Mouse (Mus musculus): Measurements from ENCODE around the gene Aagab.

Aagab gene

DNA sequence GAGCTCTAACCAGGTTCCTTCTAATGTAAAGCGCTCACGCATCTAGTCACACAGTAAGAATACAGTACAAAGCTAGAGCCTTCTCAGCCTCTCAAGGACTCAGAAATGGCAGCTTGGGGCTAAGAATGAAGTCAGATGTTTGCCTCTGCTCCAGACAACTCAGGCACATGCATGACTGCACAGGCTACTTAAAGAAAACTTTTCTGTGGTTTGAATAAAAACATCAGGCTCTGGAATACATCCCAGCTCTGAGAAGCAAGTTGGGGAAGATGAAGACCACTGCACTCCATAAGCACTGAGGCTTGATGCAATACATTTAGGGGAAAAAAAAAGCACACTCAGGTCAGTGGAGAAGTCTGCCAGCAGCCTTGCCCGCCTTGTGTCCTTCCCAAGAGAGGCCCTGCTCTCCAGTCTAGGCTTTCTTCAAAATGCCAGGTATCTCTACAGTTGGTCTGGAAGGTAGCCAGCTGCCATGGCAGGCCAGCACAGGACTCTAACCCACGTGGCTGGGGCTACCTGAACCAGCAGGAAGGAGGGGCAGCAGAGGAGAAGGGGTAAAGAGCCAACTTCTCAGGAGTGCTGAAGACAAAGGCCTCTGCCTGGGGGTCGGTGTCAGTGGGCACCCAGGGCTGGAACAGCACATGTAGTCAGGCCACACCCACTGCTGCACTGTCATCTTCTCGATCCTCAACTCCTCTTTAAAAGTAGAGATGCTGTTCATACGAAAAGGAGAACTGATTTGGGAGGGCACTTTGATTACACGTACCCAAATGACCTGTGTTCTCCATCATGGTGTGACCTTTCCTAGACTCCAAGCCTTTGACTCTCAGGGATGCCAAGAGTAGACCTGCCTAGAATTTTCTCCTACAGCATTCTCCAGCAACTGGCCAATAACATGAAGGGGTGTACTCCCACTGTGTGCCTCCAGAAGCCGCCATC is 45.4 kb downstream of the Aagab start:
- no peak for DNase-seq (ENCODE audit: low read depth, low spot score)

DNA sequence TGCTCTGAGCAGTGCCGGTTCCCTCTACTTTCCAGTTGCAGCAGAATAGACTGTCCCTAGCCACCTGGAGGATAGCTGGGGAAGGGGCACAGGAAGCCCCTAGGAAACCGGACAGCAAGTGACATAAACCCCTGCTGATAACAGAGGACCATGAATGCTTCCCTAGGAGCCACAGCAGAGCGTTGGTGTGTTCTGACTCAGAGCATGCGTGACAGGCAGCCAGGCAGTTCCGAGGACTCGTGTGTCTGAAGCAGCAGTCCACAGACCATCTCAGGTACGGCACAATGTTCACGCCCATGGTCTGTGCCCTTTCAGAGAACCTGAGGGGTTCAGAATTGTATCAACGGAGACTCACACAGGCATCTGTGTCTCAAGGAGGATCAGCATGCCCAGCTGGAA is 46.1 kb downstream of the Aagab start:
- no peak for DNase-seq (ENCODE audit: low read depth, low spot score)

DNA sequence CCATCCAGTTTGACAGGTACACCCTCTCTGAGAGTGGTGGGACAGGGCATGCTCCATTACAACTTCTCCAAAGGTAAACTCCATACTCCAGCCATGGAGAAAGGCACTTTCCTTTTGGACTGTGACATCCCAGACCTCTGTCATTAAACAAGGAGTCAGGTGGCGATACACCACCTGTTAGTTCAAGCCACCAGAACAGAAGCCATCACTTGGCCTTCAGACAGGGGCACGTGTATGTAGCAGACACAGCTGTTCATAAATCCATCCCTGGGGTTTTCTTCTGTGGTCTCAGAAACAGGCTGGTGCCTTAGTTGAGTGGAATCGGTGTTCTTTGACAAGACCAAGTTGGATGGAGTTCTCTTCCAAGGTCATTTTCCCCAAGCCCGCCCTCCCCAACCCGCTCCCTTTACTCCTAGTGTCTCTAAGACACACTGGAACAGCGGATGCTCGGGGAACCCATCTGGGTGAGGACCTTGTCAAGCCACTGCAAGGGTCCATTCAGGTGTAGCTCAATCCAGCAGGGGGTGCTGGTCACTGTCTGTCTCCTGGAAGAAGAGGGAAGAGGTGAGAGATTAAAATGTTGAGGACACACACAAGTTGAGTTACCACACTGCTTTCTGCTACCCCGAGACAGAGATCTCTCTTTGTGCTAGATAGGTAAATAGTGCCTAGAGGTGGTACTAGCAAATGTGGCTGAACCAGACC is 47.5 kb downstream of the Aagab start:
- peak; percentile 46 for DNase-seq (ENCODE audit: low read depth, low spot score)

DNA sequence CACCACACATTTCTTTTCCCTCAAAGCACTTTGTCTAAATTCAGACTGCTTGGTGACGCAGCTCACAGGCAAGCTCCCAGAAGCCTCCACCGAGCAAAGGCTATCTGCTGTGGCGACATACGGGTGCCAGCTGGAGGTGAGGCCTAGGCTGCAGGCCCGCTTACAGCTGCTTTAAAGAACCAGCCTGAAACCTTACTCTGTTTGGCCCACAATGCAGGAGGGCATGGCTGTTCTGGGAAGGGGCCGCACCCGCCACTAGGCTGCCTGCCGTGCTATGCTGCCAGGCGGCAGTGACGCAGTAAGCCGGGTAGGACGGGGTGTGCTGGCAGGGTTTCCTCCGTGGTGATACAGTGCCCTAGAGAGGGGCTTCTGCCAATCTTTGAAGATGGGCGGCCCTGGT is 48.4 kb downstream of the Aagab start:
- peak; percentile 18 for DNase-seq (ENCODE audit: low read depth, low spot score)

DNA sequence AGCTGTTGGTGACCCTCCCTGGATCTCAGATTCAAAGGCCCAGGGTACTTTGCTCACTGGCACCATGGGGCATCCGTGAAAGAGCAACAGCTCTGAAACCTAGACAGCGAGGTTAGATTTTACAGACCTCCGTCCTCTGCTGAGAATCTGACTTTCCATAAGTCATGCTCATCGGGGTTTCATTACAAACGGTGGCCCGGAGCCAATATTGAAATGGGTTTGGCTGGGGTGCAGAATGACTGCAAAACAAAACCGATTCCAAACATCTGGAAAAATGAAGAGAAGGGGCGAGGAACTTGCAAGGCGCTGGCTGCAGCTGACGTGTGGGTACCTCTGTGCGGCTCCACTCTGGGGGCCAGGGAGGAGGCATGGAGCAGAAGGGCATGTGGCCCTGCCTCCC is 49.1 kb downstream of the Aagab start:
- no peak for DNase-seq (ENCODE audit: low read depth, low spot score)

DNA sequence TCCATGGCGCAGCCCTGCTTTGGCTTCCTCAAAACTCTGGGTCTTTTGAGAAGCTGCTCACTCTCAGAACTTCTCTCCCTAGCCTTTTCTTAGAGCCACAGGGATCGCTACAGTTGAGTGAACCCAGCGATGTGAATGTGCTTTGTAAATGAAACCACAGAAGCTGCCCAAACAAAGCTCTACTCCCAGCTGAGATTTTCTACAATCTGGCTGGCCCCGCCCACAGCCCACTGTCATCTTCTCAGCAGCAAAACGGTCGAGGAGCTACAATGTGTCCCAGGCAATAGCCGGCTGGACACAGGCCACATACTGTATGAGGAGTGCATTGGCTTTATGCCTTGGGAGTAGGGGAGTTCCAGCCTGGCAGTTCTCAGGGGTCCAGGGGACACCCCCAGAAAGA is 51.2 kb downstream of the Aagab start:
- DNase-seq (ENCODE audit: low read depth, low spot score), result no peak

DNA sequence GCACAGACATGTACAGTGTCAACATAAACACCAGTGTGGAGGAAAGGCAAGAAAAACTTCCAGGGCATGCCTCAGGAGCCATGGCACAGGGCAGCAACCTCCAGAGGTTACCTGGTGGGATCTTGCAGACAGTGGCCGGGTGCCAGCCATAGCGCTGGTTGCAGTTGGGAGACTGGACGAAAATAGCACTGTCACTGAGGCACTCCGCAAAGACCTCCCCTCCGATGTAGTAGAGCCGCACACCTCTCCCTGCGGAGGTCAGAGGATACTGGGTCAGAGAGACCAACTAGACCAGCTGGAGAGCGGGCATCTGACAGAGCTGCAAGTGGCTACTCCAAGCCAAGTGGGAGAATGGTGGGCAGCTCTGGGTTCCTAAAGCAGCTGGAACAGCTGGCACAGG is 52.1 kb downstream of the Aagab start:
- no peak for DNase-seq (ENCODE audit: low read depth, low spot score)

DNA sequence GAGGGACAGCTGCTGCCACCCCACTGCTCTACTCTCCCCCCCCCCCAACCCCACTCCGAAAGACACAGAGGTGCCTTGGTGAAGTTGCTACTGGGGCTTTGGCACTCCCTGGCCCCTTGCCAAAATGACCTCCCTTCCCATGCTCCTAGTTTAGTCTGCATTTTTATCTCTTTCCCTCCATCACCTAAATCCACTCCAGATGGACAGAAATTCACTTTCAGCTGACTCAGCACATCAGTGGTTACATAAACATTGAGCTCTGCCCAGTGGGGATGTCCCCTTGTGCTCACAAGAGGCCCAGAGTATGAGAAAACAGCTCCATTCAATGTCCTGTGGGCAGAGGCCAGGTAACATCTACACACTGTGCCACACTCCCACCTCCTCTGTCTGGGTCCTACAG is 52.6 kb downstream of the Aagab start:
- no peak for DNase-seq (ENCODE audit: low read depth, low spot score)

DNA sequence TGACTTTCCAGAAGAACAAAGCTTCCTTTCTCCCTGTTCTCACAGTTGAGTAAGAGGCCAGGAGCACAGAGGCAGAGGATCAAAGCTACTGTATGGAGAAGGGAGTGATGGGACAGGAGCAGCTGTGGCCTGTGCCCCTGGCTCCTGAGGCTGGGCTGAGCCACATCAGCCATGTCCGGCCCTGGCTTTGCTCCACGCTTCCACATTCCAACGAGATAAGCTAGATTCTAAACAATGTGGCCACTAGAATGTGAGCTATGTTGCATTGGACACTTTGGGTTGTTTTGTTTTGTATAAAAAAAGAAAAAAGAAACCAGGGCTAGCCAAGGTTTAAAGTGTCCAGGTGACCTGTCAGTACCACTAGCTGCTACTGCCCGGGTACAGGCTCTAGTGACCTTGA is 54.7 kb downstream of the Aagab start:
- DNase-seq (ENCODE audit: low read depth, low spot score), result no peak

DNA sequence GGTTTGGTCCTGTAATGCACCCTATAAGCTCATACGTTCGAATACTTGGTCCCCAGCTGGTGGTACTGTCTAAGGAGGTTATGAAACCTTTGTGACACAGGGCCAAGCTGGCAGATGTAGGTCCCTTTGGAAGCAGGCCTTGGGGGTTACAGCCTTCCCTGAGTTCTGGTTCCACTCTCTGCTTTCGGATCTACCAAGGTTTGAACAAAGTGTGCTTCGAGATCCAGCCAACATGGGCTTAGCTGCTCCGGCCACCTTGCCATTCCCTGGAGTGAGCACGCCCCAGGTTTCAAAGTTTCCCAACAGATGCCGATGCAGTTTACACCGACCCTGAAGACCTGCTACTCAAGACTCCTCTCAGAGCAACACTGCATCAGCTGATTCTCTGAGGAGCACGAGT is 56.0 kb downstream of the Aagab start:
- DNase-seq (ENCODE audit: low read depth, low spot score), result no peak

DNA sequence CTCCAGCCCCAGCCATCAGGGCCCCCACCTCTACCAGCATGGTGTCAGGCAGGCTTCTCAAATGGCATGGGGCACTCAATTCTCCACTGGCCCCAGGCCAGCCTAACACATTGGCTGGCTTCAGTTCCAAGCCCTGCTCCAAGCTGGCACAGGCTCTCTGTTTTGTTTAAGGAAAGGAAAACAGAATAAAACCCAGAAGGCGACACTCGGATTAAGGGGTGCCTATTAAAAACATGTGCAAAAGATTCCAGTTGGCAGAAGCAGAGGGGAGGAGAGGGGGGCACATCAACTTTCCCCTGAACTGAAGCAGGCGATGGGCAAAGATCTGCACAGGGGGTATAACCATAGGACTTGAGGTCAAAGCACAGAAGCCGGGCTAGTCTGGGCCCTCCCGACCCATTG is 56.5 kb downstream of the Aagab start:
- DNase-seq (ENCODE audit: low read depth, low spot score), result no peak

DNA sequence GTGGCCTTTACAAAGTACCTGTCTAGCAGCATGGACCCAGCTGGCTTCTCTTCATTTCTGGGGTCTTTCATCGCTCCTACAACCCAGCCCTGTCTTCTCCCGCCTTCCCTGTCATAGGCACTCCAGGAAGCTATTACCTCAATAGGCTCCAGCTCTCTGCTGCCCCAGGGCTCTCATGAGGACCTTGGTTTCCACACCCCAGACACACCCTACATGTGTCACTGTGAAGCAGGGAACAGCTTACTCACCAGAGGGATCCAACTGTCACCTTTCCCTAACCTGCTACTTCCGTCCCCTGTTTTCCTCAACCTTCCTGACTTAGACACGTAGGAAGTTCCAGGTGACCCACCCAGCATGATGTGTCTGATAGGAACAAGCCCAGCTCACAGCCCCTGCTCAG is 57.6 kb downstream of the Aagab start:
- no peak for DNase-seq (ENCODE audit: low read depth, low spot score)

DNA sequence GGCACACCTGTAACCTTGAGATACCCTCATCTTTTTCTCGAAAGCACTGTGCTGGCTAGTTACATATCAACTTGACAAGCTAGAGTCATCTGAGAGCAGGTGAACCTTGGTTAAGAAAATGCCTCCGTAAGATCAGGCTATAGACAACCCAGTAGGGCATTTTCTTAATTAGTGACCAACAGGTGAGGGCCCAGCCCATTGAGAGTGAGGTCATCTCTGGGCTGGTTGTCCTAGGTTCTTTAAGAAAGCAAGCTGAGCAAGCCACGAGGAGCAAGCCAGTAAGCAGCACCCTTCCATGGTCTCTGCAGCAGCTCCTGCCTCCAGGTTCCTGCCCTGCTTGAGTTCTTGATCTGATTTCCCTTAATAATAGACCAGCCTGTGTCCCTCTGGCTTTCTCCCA is 58.2 kb downstream of the Aagab start:
- DNase-seq (ENCODE audit: low read depth, low spot score), result no peak

DNA sequence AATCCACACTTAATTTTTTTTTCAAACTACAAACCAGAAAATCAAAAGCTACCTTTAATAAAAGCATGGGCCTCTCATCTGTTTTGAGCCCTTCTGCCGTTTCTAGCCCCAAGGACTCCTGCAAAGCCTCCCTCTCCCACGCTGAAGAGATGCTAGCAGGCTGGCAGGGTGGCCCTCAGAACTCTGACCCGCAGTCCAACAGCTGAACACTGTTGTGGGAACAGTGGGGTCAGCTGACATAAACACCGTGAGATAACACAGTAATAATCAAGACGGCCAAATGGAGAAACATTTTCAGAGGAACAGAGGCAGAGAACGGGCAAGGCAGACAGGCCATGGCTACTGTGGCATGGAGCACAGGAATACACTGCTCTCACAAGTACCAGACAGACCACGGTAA is 60.3 kb downstream of the Aagab start:
- DNase-seq (ENCODE audit: low read depth, low spot score), result no peak

DNA sequence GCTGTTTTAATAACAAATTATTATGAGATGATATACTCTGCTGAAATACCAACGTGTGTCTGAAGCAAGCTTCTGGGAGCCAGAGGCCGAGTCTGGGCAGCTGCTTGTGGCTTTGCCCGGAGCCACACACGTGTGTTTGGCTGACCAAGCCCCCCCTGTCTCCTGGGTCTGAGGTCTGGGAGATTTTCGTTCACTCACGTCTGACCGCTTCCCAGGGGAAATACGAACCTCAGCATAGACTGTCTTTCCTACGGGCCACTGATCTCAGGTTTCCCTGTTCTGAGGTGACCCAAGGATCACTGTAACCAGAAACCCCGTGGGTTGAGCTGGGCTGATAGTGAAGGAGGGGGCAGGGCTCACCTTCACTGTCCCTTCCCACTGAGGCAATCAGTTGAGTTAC is 60.8 kb downstream of the Aagab start:
- no peak for DNase-seq (ENCODE audit: low read depth, low spot score)

DNA sequence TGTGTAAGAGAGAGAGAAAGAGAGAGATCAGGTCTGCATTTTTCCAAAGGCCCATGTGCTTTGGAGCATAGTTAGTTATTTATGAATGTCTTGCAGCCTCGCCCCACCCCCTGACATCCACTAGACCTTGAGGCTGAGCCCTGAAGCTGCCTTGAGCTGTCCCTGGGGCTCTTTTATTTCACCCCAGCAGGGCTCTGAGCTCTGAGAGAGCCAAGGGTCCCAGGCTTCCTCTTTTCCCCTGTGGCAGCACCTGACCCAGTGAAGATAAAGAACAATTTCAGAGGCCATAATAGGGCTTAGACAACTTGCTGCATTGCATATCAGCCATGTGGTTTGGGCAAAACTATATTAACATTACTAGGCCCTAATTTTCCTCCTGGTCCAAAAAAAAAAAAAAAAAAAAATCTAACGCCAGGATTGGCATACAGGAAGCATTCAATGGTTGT is 61.9 kb downstream of the Aagab start:
- DNase-seq (ENCODE audit: low read depth, low spot score), result no peak

DNA sequence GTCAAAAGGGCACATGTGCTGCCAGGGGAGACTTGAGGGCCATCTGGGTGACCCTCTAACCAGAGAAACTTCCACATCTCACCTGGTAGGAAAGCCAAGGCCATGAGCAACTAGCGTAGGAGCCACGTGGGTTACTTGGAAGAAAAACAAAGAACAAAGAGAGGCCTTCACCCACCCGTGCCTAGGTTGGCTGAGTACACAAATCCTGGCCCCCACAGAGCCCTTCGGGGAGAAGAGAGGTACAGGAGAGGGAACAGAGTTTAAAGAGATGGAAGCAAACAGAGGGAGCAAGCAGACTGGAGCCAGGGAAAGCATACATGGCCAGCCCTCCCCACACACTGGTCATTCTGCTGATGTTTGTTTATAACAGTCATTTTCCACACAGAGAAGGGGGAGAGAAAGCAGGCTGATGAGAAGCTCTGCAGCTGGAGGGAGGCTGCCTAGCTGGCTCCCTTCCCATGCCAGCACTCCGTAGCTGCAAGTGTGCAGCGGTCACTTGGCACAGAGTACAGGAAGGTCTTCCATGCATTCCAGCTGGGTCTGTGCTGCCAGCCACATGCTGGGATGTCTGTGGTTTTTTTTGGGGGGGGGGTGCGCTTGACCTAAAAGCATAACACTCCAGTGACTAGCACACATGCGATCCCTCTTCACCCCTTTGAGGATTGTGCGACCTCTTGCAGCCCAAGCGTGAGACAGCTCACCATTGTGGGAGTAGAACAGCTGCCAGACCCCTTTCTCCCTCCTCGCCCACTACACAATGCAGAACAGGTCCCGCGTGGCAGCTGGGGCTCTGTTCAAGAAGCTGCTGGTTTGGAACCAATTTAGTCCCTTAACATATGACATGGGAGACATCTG is 62.6 kb downstream of the Aagab start:
- DNase-seq (ENCODE audit: low read depth, low spot score), result no peak

DNA sequence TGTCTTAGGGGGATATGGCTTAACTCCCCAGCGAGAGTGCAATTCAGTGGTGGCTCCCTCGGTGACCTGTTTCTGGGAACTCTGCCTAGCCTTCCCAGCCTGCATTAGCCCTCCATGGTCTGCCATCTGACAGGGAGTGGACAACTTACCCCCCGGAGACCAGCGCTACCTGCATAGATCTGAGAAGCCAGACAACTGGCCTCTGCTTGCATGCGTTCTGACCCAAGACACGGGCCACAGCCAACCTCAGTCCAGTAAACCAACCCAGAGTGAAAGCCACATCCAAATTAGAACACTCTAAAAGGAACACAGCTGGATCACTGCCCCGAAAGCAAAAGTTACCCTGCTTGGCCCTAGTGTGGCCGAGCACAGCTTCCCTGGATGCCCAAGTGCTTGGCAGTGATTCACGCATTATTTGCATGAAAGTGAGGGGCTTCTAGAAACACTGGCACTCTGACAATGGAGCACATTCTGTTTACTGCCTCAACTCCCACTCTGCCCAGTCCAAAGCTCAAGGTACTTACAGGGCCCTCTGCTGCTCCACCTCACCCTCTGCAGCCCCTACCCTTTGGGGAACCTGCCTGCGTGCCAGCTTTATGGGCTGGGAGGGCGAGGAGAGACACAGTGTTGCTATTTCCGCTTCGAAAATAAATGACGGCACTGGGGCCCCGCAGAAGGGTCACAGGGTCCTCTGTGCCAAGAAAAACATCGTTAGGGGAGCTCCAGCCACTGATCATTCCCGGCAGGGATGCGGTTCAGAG is 64.3 kb downstream of the Aagab start:
- no peak for DNase-seq (ENCODE audit: low read depth, low spot score)

DNA sequence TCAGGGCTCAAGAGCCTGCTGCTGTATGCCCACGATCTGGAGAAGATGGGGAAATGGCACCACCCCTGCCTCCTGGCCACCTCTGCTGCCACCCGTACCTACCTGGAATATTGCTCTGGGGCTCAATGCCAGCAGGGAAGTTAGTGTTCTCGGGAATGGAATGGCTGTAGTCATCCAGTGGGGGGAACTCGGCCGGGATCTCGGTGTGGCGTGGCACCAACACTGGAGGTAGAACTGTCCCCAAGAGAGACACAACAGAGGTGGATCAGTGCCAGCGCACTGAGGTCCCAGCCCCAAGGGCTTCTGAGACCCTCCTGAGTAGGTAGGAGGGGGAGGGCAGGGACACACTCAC is 64.9 kb downstream of the Aagab start:
- no peak for DNase-seq (ENCODE audit: low read depth, low spot score)

DNA sequence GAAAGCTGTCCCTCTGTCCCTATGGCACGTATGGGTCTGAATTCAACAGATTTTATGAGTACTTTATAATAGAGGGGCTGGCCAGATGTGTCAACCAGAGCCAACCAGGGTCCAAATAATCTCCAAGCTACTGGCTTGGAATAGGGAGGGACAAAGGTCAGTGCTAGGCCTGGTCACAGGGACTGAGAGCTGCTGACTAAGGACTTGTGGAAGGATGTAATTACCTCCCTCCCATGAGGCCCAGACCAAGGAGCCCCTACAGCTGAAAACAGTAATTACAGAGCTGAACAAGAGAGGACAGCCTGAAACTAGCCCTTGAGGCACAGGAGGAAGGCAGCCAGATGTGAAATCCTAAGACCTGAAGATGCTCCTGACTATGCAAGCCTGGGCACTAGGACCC is 66.2 kb downstream of the Aagab start:
- DNase-seq (ENCODE audit: low read depth, low spot score), result no peak

DNA sequence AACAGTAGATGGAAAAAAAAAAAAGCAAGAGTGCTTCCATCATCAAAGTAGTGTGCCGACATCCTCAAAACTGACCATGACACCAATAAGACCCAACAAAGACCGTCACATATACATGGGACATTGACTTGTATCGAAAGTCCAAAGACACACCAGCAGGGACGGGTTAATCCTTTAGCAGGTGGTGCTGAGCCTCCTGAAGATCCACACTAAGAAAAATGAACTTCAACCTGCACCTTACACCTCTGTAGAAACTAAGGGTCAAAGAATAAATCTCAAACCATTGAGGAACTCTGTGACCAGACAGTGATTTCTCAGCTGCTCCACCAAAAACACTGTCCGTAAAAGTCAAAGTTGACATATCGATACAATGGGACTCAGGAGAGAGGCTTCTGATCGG is 67.4 kb downstream of the Aagab start:
- no peak for DNase-seq (ENCODE audit: low read depth, low spot score)
